Mouse (Mus musculus) neural tube, embryonic 15.5 days (tissue): Measurements from ENCODE around the gene Klhl9. TPM values are rescaled to one million over a fixed set of nuclear protein-coding genes. Genes with fewer than 3 reads are reported as not detected.

Experiments
- ATAC-seq: fragments of 200-750 bp; cut with Nextera tagmentation; 2 replicates; pipeline ENCODE4 v1.8.0; 2017; ENCODE audit warnings: mild to moderate bottlenecking, moderate TSS enrichment, moderate library complexity; ENCODE audit not compliant: low FRiP score
- H3K27ac ChIP-seq: fragments of 300-500 bp; sonication (generic); replicated peaks from 2 replicates; pipeline ENCODE4 v1.5.1; 2015; ENCODE audit warnings: mild to moderate bottlenecking, inconsistent platforms
- H3K27me3 ChIP-seq: fragments of 300-500 bp; sonication (generic); replicated peaks from 2 replicates; pipeline ENCODE4 v1.6.1; 2015; ENCODE audit warnings: inconsistent platforms
- H3K36me3 ChIP-seq: fragments of 300-500 bp; sonication (generic); 2 replicates; pipeline ENCODE4 v1.6.1; 2015; ENCODE audit warnings: inconsistent platforms
- H3K4me1 ChIP-seq: fragments of 300-500 bp; sonication (generic); 2 replicates; pipeline ENCODE4 v1.6.1; 2015; ENCODE audit warnings: inconsistent platforms
- H3K4me2 ChIP-seq: fragments of 300-500 bp; sonication (generic); 2 replicates; pipeline ENCODE4 v1.6.1; 2015; ENCODE audit warnings: inconsistent platforms, mild to moderate bottlenecking, moderate library complexity
- H3K4me3 ChIP-seq: fragments of 300-500 bp; sonication (generic); replicated peaks from 2 replicates; pipeline ENCODE4 v1.5.1; 2015; ENCODE audit warnings: mild to moderate bottlenecking, inconsistent platforms
- H3K9ac ChIP-seq: fragments of 300-500 bp; sonication (generic); replicated peaks from 2 replicates; pipeline ENCODE4 v1.6.1; 2015; ENCODE audit warnings: mild to moderate bottlenecking, inconsistent platforms
- H3K9me3 ChIP-seq: fragments of 300-500 bp; sonication (generic); replicated peaks from 2 replicates; pipeline ENCODE4 v1.6.1; 2016; ENCODE audit warnings: inconsistent platforms
- WGBS: fragments of 180-500 bp; shearing (Covaris S2); methylation state at CpG from one replicate; pipeline ENCODE4 v1.1.7; 2015; ENCODE audit warnings: mixed read lengths; 5-methylcytosine and 5-hydroxymethylcytosine counted together
- polyA plus RNA-seq: library from polyadenylated mRNA; unstranded; fragments of >200 nt; fragmentation: Nextera tagmentation; extraction: Ambion mirVana; gene quantifications from 2 replicates; pipeline ENCODE4 v1.2.1, GENCODE M21; 2015

The Klhl9 gene
- polyA plus RNA-seq, 1 experiment from 2014 or later = 95.7 TPM

DNA sequence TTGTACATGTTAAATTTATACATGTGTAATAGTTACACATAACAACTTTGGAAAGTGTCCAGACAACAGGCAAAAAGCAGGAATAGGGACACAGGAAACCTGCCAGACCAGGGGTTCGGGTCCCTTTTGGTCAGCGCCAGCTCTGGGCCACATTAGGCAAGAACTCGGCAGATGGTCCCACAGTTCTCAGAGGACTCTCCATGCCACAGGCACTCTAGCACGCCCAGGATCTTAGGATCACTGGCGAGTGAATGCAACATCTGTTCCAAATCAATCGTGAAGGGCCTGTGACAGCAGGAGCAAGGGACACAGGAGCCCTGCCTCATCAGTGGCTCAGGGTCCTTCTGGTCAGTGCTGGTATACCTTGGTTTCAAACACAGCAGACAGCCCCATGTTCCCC lies 27.7 kb upstream of the Klhl9 start:
- WGBS = 69% methylated on average over 6 of the region's 6 CpGs
- Histone ChIP-seq H3K4me2 (no peak overlapping the region), H3K4me1 (no peaks in the 10 kb centered on the region), H3K4me3 (no peak overlapping the region), H3K9me3 (no peaks in the 10 kb centered on the region), H3K9ac (no peak overlapping the region), H3K27ac (no peak overlapping the region), H3K27me3 (no peaks in the 10 kb centered on the region), H3K36me3 (no peaks in the 10 kb centered on the region)
- ATAC-seq = no peak

DNA sequence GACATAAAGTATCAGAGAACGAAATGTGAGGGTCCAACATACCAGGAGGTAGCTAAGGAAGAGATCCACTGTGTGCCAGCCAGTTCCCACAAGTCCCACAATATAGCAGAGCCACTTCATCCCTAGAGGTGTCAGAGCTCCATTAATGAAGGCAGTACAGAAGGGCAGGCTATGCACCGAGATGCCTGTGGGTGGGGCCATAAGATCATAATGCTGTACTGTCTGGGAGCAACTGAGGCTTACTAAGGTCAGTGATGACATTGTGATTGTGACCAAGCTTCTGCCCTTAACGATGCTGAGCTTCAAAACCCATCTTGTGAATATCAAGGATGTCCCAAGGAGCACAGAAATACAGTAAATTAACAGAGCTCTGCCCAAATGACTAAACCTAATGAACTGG lies 21.9 kb upstream of the Klhl9 start:
- H3K27me3 ChIP-seq = no peaks in the 10 kb centered on the region
- H3K4me2 ChIP-seq = no peak overlapping the region
- WGBS = 70% methylated on average over 3 of the region's 3 CpGs
- H3K36me3 ChIP-seq = no peaks in the 10 kb centered on the region
- H3K9ac ChIP-seq = no peak overlapping the region
- no peak overlapping the region for H3K27ac ChIP-seq
- ATAC-seq = no peak
- no peaks in the 10 kb centered on the region for H3K9me3 ChIP-seq
- H3K4me3 ChIP-seq = no peak overlapping the region
- H3K4me1 ChIP-seq = no peaks in the 10 kb centered on the region

DNA sequence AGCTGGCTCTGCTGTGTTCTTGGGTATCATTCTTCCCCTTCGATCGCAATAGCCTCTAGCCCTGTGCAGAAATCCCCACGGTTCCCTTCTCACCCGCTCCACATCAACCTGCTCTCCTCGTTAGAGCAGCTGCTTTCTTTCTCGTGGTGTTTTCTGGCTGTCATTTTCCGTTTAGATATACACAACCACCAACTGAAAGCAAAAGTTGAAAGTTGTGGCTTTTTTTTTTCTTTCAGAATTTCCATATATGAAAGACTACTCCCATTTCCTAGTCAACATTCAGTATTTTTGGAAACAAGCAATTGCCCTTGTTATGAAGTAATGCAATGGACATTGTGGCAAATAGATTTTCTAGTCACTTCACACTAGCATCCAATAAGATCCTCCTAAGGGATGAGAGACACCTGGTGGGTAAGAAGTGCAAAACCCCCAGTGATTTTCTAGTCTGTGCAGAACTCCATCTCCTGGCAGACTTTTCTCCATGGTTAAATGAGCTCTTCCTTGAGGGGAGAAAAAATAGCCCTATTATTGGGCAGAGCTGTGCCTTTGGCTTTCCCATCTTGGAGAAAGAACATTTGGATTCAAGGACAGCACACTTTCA lies 20.6 kb upstream of the Klhl9 start:
- Histone ChIP-seq H3K4me2 (no peak overlapping the region), H3K9ac (no peak overlapping the region), H3K9me3 (no peaks in the 10 kb centered on the region), H3K27me3 (no peaks in the 10 kb centered on the region), H3K27ac (no peak overlapping the region), H3K4me1 (no peaks in the 10 kb centered on the region), H3K4me3 (no peak overlapping the region), H3K36me3 (no peaks in the 10 kb centered on the region)
- no peak for ATAC-seq
- 79% methylated on average over 7 of the region's 7 CpGs for WGBS

DNA sequence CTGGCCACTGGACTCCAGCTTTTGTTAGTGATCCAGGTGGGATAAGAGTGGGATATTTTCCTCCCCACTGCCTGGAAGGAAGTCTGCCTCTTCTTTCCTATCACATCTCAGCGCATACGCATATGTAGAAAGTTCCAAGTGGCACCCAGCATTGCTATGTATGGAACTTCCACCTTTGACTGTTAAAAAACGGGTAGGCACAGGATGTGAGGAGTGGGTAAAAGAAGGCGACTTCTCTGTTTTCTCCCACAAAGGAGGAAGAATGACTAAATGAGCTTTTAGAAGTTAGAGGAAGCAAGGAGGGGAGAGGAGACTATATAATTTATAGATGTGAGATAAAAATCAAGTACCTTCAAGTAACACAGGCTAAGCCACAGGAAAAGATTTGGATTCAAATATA lies 19.2 kb upstream of the Klhl9 start:
- H3K4me2 ChIP-seq = no peak overlapping the region
- no peaks in the 10 kb centered on the region for H3K36me3 ChIP-seq
- WGBS = 92% methylated on average over 4 of the region's 4 CpGs

DNA sequence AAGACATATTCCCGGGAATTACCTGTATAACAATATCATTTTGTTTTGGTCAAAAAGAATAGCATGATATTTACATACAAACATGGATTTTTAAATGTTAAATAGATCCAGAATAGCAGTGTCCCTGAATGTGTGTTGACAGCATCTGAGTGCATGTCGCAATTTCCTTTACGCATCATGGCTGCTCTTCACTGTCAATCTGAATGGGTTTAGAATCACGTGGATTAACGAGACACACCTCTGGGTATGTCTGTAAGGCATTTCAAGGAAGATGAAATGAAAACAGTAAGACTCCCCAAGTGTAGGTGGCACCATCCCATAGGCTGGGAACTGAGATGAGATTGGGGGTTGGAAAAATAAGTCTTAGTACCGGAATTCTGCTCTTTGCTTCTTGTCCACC lies 16.8 kb upstream of the Klhl9 start:
- Histone ChIP-seq H3K4me2 (no peak overlapping the region), H3K9me3 (no peaks in the 10 kb centered on the region), H3K36me3 (no peaks in the 10 kb centered on the region), H3K4me3 (no peak overlapping the region), H3K27ac (no peak overlapping the region), H3K27me3 (no peaks in the 10 kb centered on the region), H3K9ac (no peak overlapping the region), H3K4me1 (no peaks in the 10 kb centered on the region)
- 94% methylated on average over 6 of the region's 6 CpGs for WGBS
- no peak for ATAC-seq

More for the DNA sequence above, 19.2 kb upstream of the Klhl9 start:
- Histone ChIP-seq H3K4me1 (no peaks in the 10 kb centered on the region), H3K9ac (no peak overlapping the region), H3K9me3 (no peaks in the 10 kb centered on the region), H3K4me3 (no peak overlapping the region), H3K27me3 (no peaks in the 10 kb centered on the region), H3K27ac (no peak overlapping the region)
- ATAC-seq = no peak

DNA sequence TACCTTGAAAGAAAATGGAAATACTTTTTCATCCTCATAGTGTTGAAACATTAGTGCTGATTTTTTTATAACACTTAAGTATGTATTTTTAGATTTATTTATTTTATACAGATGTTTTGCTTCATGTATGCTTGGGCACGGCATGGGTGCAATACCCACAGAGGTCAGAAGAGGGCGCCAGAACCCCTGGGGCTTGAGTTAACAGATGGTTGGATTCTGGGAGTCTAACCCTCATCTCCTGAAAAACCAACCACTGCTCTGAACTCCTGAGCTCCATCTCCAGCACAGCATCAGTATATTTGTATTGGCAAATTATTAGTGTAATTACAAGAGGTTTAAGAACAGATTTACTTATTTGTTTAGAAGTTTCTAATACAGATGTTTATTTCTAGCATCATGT lies 16.2 kb upstream of the Klhl9 start:
- H3K4me3 ChIP-seq = no peak overlapping the region
- no peaks in the 10 kb centered on the region for H3K4me1 ChIP-seq
- H3K9ac ChIP-seq = no peak overlapping the region
- 3% methylated on average over 2 of the region's 2 CpGs for WGBS
- H3K4me2 ChIP-seq = no peak overlapping the region
- H3K27me3 ChIP-seq = no peaks in the 10 kb centered on the region
- H3K9me3 ChIP-seq = no peaks in the 10 kb centered on the region
- ATAC-seq = no peak
- no peaks in the 10 kb centered on the region for H3K36me3 ChIP-seq
- no peak overlapping the region for H3K27ac ChIP-seq

DNA sequence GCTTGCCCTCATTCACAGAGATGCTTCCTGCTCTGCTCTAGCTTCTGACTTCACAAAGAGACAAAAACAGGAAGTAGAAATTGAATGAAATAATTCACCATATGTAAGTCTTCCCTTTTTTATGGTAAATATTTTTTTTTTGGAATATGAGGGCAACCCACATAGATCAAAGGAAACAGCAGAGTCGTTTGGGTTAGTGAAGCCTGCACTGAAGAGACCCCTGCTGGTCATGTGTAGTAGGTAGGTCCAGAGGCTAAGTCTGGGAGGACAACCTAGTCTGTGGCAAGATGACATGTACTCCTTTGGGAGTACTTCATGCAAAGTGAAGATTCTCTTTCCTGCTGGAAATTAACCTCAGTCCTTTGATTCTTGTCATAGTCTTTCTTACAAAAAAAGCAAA lies 5.1 kb upstream of the Klhl9 start:
- ATAC-seq = no peak
- Histone ChIP-seq H3K4me1 (no peaks in the 10 kb centered on the region), H3K9ac (no peak overlapping the region), H3K27ac (no peak overlapping the region), H3K36me3 (no peaks in the 10 kb centered on the region), H3K4me2 (no peak overlapping the region), H3K27me3 (no peaks in the 10 kb centered on the region), H3K9me3 (no peaks in the 10 kb centered on the region), H3K4me3 (no peak overlapping the region)
- 3% methylated on average over 1 of the region's 1 CpGs for WGBS

DNA sequence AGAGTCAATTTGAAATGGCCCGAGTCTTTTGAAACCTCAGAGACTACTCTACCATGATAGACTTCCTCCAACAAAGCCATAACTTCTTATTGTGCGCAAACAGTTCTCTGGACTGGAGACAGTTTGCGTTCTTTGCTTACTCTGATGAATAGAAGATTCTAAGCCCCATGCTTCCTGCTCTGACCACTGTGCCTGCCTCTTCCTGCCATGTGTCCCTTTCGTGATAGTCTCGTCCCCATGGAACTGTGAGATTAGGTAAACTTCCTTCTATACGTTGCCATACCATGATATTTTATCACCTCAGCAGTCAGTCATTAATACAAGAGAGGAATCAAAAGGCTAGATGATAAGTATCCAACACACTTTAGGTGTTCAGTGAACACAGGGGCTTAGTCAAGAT lies 4.5 kb upstream of the Klhl9 start:
- ATAC-seq = no peak
- Histone ChIP-seq H3K27ac (no peak overlapping the region), H3K4me2 (no peak overlapping the region), H3K36me3 (no peaks in the 10 kb centered on the region), H3K9me3 (no peaks in the 10 kb centered on the region), H3K4me1 (no peaks in the 10 kb centered on the region), H3K4me3 (no peak overlapping the region), H3K9ac (no peak overlapping the region), H3K27me3 (no peaks in the 10 kb centered on the region)
- WGBS = 91% methylated on average over 6 of the region's 6 CpGs

DNA sequence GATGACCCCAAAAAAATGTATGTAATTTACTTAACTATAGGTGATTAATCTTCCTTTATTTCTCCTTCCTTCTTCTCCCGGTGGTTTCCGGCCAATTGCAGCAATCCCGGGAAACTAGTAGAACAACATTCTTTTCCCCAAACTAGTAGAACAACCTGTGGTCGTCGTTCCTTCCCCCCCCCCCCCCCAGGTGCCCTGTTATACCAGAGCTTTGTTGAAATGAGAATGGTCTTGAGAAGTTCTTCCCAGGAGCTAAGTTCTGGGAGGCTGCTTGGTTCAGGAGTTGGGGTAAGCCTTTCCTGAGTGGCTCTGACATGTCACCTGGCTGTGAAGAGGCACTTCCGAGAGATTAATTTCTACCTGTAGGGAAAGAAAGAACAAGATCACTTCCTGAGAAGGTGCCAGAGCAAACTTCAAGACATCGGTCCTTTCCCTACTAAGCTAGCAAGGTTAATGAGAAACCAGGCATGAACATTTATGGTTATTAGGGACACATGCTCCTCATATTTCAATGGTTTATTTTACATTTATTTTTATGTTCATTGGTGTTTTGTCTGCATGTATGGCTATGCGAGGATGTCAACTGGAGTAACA lies 1.3 kb upstream of the Klhl9 start:
- H3K4me2 ChIP-seq = no peak overlapping the region
- no peak overlapping the region for H3K27ac ChIP-seq
- WGBS = 56% methylated on average over 8 of the region's 8 CpGs
- H3K27me3 ChIP-seq = no peaks in the 10 kb centered on the region
- H3K36me3 ChIP-seq = 0 out of 2 replicates have a peak, but pooled peaks cover 5% of the 10 kb centered on the region
- ATAC-seq = no peak
- H3K4me1 ChIP-seq = peaks cover 21% of the 10 kb centered on the region
- no peak overlapping the region for H3K9ac ChIP-seq
- H3K9me3 ChIP-seq = no peaks in the 10 kb centered on the region
- no peak overlapping the region for H3K4me3 ChIP-seq

DNA sequence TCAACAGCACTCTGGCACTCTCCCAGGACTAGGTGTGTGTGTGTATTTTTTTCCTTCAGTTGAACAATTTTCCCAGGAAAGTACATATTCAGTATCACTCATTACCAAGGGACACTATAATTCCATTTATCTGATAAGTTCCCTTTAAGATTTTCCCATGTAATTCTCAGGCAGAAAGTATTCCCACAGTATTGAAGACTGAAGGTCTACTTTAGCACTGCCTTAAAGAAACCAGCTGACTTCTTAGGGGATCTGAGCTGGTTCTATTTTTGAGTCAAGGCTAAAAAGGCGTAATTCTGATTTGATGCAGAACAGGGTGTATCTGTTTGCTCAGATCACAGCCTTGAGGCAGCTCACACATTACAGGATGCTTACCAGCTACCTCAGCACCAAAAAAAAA lies 3.5 kb downstream of the Klhl9 start:
- Histone ChIP-seq H3K9ac (no peak overlapping the region; the same call in 1 of the 2 replicates), H3K36me3 (peaks cover 18% of the 10 kb centered on the region), H3K27me3 (no peaks in the 10 kb centered on the region), H3K4me1 (peaks cover 34% of the 10 kb centered on the region), H3K27ac (no peak overlapping the region), H3K9me3 (no peaks in the 10 kb centered on the region), H3K4me3 (peak overlapping the region; percentile 28), H3K4me2 (peak overlapping the region; percentile 87)
- no peak for ATAC-seq
- WGBS = 59% methylated on average over 1 of the region's 1 CpGs

DNA sequence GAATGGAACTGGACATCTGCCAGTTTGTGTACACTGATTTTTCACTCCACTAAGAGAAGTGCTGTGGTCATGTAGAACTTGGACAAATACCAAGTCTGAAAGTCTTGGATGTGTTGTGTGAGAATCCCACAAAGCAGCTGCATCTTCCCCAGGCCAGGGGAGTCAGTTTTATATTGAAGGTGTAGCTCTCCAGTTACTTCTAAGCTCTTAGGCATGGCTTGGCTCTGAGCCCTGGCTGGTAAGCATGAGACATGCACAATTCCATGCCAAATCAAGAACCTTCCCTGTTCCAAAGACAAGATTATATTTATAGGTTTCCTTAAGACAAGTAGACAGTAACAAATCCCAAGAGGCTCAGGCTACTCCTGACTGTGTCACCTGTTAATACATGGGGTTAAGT lies 7.2 kb downstream of the Klhl9 start:
- no peak for ATAC-seq
- Histone ChIP-seq H3K27me3 (no peaks in the 10 kb centered on the region), H3K4me3 (no peak overlapping the region), H3K36me3 (peaks cover 12% of the 10 kb centered on the region), H3K9me3 (no peaks in the 10 kb centered on the region), H3K4me2 (no peak overlapping the region), H3K27ac (no peak overlapping the region), H3K4me1 (peaks cover 22% of the 10 kb centered on the region), H3K9ac (no peak overlapping the region)

DNA sequence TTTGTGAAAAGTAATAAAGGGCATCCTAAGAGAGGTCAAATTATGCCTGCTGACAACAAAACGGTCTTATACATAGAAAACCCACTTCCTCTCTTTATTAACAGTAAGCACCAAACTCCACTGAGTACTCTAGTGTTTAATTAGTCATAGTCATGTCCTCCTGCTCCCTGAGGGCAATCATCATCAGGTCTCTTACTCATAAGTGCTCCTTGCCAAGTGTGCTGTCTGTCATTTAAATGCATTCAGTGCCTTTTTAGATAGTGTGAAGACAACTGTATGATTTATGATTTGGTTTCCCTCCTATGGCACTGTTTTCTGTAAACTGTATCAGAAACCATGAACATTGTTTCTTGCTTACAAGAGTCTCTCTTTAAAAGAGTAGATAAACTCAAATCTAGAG lies 8.0 kb downstream of the Klhl9 start:
- H3K36me3 ChIP-seq = peaks cover 12% of the 10 kb centered on the region
- H3K4me1 ChIP-seq = peaks cover 18% of the 10 kb centered on the region
- no peak overlapping the region for H3K27ac ChIP-seq
- ATAC-seq = no peak
- H3K4me2 ChIP-seq = no peak overlapping the region
- H3K27me3 ChIP-seq = no peaks in the 10 kb centered on the region
- H3K4me3 ChIP-seq = no peak overlapping the region
- WGBS = 78% methylated on average over 1 of the region's 1 CpGs
- H3K9ac ChIP-seq = no peak overlapping the region
- H3K9me3 ChIP-seq = no peaks in the 10 kb centered on the region
